Mouse (Mus musculus): ENCODE results near the gene Lrguk.

The Lrguk gene

GRCm38 (mm10) chr6:34176111-34176863 is 147.0 kb downstream of the Lrguk start:
- peak; percentile 65 for DNase-seq (ENCODE audit: low spot score)

- peak; percentile 99 for DNase-seq (ENCODE audit: low spot score)
Observed at GRCm38 (mm10) chr6:34176864-34177247, 147.6 kb downstream of the Lrguk start, which contains the start of gene Slc35b4. Slc35b4 (minus strand) TSS chr6:34177111.

GRCm38 (mm10) chr6:34179007-34179406 is 149.8 kb downstream of the Lrguk start:
- DNase-seq (ENCODE audit: low spot score) = no peak

- no peak for DNase-seq (ENCODE audit: low spot score)
Observed at GRCm38 (mm10) chr6:34179911-34180310, 150.7 kb downstream of the Lrguk start.

- DNase-seq (ENCODE audit: low spot score) = no peak
Observed at GRCm38 (mm10) chr6:34181961-34182360, 152.7 kb downstream of the Lrguk start.

GRCm38 (mm10) chr6:34183326-34183725 is 154.1 kb downstream of the Lrguk start:
- DNase-seq (ENCODE audit: low spot score) = no peak
